Mouse (Mus musculus) ovary, adult 10 weeks (tissue): Measurements from ENCODE around the gene Nkx3-2. TPM values are rescaled to one million over a fixed set of nuclear protein-coding genes. Genes with fewer than 3 reads are reported as not detected.

Experiments used
- polyA plus RNA-seq: library from polyadenylated mRNA; stranded (reverse); fragments of 350-450 nt; fragmentation: Illumina TruSeq; extraction: RNeasy Lipid Tissue Mini Kit (QIAGEN cat#74804); gene quantifications from one replicate; pipeline ENCODE4 v1.2.3, GENCODE M21; 2014

Gene Nkx3-2
- not detected for polyA plus RNA-seq

GRCm38 (mm10) chr5:41763731-41764721, at the start of gene Nkx3-2:
Gene Nkx3-2, minus strand, starts transcription at chr5:41764501.

Other genes starting within 250 kb of the Nkx3-2 start
- gene Rab28, start 56.3 kb downstream of the Nkx3-2 start, polyA plus RNA-seq = 138 TPM
- 60.6 TPM for gene Bod1l, start 79.8 kb upstream of the Nkx3-2 start, polyA plus RNA-seq